Mouse (Mus musculus) small intestine, adult 10 weeks (tissue): ENCODE measurements around the gene Ston2. TPM values are rescaled to one million over a fixed set of nuclear protein-coding genes. Genes with fewer than 3 reads are reported as not detected.

Experiments used
- polyA plus RNA-seq: library from polyadenylated mRNA; stranded (reverse); fragments of 350-450 nt; fragmentation: Illumina TruSeq; extraction: RNeasy Lipid Tissue Mini Kit (QIAGEN cat#74804); gene quantifications from one replicate; pipeline ENCODE4 v1.2.3, GENCODE M21; 2014; ENCODE audit warnings: low replicate concordance

Gene Ston2
- polyA plus RNA-seq, result 15.2 TPM

GRCm38 (mm10) chr12:91787959-91788437, at the start of gene Ston2:
Gene Ston2, minus strand, starts transcription at chr12:91788387.

GRCm38 (mm10) chr12:91589847-91590690, 198.1 kb downstream of the Ston2 start, which contains the start of gene Gtf2a1:
Gene Gtf2a1, minus strand, starts transcription at chr12:91590487.

Other genes with a start within 250 kb of the Ston2 start
- gene Gtf2a1, start 197.9 kb downstream of the Ston2 start, polyA plus RNA-seq, result 21.3 TPM
- 174 TPM for gene Sel1l, start 60.8 kb upstream of the Ston2 start, polyA plus RNA-seq